Mouse (Mus musculus) right cerebral cortex, adult 2 months (tissue): ENCODE measurements at regions not wholly inside any gene's neighbourhood (a gene's known extent, or its start where the extent isn't known, plus 50 kb on each side); places are given as distances from the start of the nearest gene placed in this dataset.
A peak's percentile ranks its signal among the peaks of the same experiment; 100 is the strongest.
"Not testable (repeated sequence)": the region's sequence is repeated elsewhere in the genome, so short reads cannot be mapped to it uniquely, and the experiment has no call there.

Experiments
- DNase-seq, 2 experiments: peaks; one replicate each; pipeline ENCODE4 v3.0.0; 2021 to 2022; ENCODE audit warnings: low spot score in 2 of 2

- DNase-seq: no peak
Measured at GRCm38 (mm10) chr15:4206371-4206770, 168.9 kb upstream of the Plcxd3 start.

GRCm38 (mm10) chr15:4213371-4213770, 161.9 kb upstream of the Plcxd3 start:
- no peak for DNase-seq

GRCm38 (mm10) chr15:4219102-4219501, 156.2 kb upstream of the Plcxd3 start:
- peak; percentile 67 to 75 for DNase-seq

GRCm38 (mm10) chr15:4228055-4228454, 147.2 kb upstream of the Plcxd3 start:
- DNase-seq: no peak

- DNase-seq: no peak
Measured at GRCm38 (mm10) chr15:4240649-4241048, 134.6 kb upstream of the Plcxd3 start.

- no peak for DNase-seq
Measured at GRCm38 (mm10) chr15:4247637-4248136, 127.6 kb upstream of the Plcxd3 start.

- DNase-seq: peak; percentile 10 to 12
Measured at GRCm38 (mm10) chr15:4264601-4265000, 110.7 kb upstream of the Plcxd3 start.

GRCm38 (mm10) chr15:4269835-4270234, 105.5 kb upstream of the Plcxd3 start:
- no peak for DNase-seq

- DNase-seq: no peak
Measured at GRCm38 (mm10) chr15:4277011-4277410, 98.3 kb upstream of the Plcxd3 start.

- no peak for DNase-seq
Measured at GRCm38 (mm10) chr15:4307498-4307897, 67.8 kb upstream of the Plcxd3 start.

GRCm38 (mm10) chr15:4313698-4314097, 61.6 kb upstream of the Plcxd3 start:
- not testable (repeated sequence) for DNase-seq

- DNase-seq: peak; percentile 21 to 24
Measured at GRCm38 (mm10) chr15:4315897-4316296, 59.4 kb upstream of the Plcxd3 start.
